Mouse (Mus musculus) layer of hippocampus, adult 6 months (tissue): ENCODE measurements around the gene Dmap1. TPM values are rescaled to one million over a fixed set of nuclear protein-coding genes. Genes with fewer than 3 reads are reported as not detected.

Experiments used
- long read RNA-seq, 2 experiments: library from polyadenylated mRNA; unstranded; transcript quantifications; one replicate each; pipeline ENCODE4 v2.0.0; 2019 to 2020
- polyA plus RNA-seq: library from polyadenylated mRNA; unstranded; fragments of <200 nt; fragmentation: Nextera tagmentation; gene quantifications from 2 replicates; pipeline ENCODE4 v1.2.3, GENCODE M21; 2021

Gene Dmap1
- 40.3 and 44.6 TPM in 2 replicates for polyA plus RNA-seq
- long read RNA-seq, experiment 1, transcript Dmap1-201 (11 exons, 1,566 nt): major isoform, 27 of 76 reads
- long read RNA-seq, experiment 1, partial matches to known transcripts: 15 of 76 reads
- long read RNA-seq, experiment 1, other reads (novel, unspliced or antisense): 34 of 76 reads
- long read RNA-seq, experiment 2, transcript Dmap1-201 (11 exons, 1,566 nt): major isoform, 91 of 214 reads
- long read RNA-seq, experiment 2, partial matches to known transcripts: 23 of 214 reads
- long read RNA-seq, experiment 2, other reads (novel, unspliced or antisense): 97 of 214 reads

DNA sequence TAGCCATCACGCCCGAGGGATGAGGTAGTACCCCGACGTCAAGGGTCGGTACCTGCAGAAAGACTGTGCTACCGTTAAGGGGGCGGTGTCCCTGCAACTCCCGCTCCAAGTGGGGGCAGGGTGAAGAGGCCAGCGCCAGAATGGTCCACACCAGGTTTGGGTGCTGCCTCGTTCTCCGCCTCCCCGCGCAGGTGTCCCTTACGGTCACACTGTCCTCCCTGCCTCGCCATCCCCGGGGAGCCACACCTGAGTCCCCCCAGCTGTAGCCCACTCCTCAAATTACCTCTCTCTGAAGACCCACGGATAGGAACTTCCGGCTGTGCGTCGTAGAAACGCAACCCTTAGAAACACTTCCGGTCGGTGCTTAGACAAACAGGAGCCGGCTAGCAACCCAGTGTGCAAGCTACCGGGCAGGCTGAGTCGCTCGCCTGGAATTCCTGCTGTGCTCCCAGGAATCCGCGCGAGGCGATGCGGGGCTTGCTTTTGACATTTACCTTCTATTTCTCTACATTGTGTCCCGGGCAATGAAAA is at the start of gene Dmap1:
Gene Dmap1 (minus strand): TSS at position 343 of the 531 bp plus-strand sequence.

DNA sequence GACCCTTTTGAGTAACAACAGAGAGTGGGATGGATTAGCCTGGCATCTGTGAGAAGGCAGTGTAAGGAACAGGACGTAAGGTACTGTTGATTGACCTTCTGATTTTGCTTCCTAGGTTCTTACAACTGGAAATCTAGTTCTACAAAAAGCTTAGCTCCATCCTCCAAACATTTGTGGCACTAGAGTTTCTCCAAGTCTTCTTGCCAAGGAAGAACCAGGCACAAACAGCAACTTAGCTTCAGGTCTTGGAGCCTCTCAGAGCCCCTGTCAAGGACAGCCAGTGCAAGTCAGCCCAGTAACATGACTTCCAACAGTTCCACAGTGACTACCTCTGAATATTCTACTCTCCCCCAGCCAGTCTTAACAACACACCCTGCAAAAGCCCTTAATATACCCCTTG is 42.0 kb upstream of the Dmap1 start, which contains the start of gene Gm12845:
Gene Gm12845 (plus strand): TSS at position 301 of the 400 bp plus-strand sequence.

Other genes starting within 250 kb of the Dmap1 start
- gene Rnf220, start 185.2 kb downstream of the Dmap1 start, polyA plus RNA-seq: 30.8 and 33.0 TPM in 2 replicates
- 165 and 173 TPM in 2 replicates for gene Eri3, start 131.9 kb downstream of the Dmap1 start, polyA plus RNA-seq
- gene Gm12845, start 42.1 kb upstream of the Dmap1 start, polyA plus RNA-seq: not detected in 2 replicates
- gene Klf17, start 83.4 kb upstream of the Dmap1 start, polyA plus RNA-seq: not detected in 2 replicates
- gene Slc6a9, start 152.2 kb upstream of the Dmap1 start, polyA plus RNA-seq: 16.2 and 20.4 TPM in 2 replicates
- gene Ccdc24, start 190.3 kb upstream of the Dmap1 start, polyA plus RNA-seq: 0.46 and 1.5 TPM in 2 replicates
- 6.2 and 6.7 TPM in 2 replicates for gene B4galt2, start 201.2 kb upstream of the Dmap1 start, polyA plus RNA-seq
- 864 and 877 TPM in 2 replicates for gene Atp6v0b, start 205.1 kb upstream of the Dmap1 start, polyA plus RNA-seq
- gene Dph2, start 209.8 kb upstream of the Dmap1 start, polyA plus RNA-seq: 7.7 TPM in 2 replicates
- gene Ipo13, start 232.7 kb upstream of the Dmap1 start, polyA plus RNA-seq: 37.2 and 40.7 TPM in 2 replicates
- 0.55 and 0.59 TPM in 2 replicates for gene Artn, start 247.5 kb upstream of the Dmap1 start, polyA plus RNA-seq